Mouse (Mus musculus) hindbrain, embryonic 14.5 days (tissue): Measurements from ENCODE around the gene Gm17018. TPM values are rescaled to one million over a fixed set of nuclear protein-coding genes. Genes with fewer than 3 reads are reported as not detected.
"Not testable (repeated sequence)": the region's sequence is repeated elsewhere in the genome, so short reads cannot be mapped to it uniquely, and the experiment has no call there.

Experiments used
- ATAC-seq: fragments of 200-750 bp; cut with Nextera tagmentation; 2 replicates; pipeline ENCODE4 v1.8.0; 2017; ENCODE audit warnings: moderate number of reproducible peaks, mild to moderate bottlenecking, moderate TSS enrichment, moderate library complexity; ENCODE audit not compliant: low FRiP score
- DNase-seq: peaks from one replicate; pipeline ENCODE4 v3.0.0-alpha.2; 2015; ENCODE audit warnings: low spot score
- H3K27ac ChIP-seq: fragments of 300-500 bp; sonication (generic); 2 replicates; pipeline ENCODE4 v1.5.1; 2014; ENCODE audit warnings: mild to moderate bottlenecking, moderate library complexity
- H3K27me3 ChIP-seq: fragments of 300-500 bp; sonication (generic); 2 replicates; pipeline ENCODE4 v1.6.1; 2014; ENCODE audit warnings: mild to moderate bottlenecking, low read length, mixed read lengths; ENCODE audit not compliant: control insufficient read depth, insufficient read depth
- H3K36me3 ChIP-seq: fragments of 300-500 bp; sonication (generic); replicated peaks from 2 replicates; pipeline ENCODE4 v1.6.1; 2014; ENCODE audit not compliant: control insufficient read depth, insufficient read depth
- H3K4me1 ChIP-seq: fragments of 300-500 bp; sonication (generic); replicated peaks from 2 replicates; pipeline ENCODE4 v1.6.1; 2014; ENCODE audit warnings: antibody characterized with exemption, low read length, mixed read lengths; ENCODE audit not compliant: control insufficient read depth, insufficient read depth
- H3K4me2 ChIP-seq: fragments of 300-500 bp; sonication (generic); replicated peaks from 2 replicates; pipeline ENCODE4 v1.6.1; 2014; ENCODE audit warnings: mild to moderate bottlenecking, moderate library complexity
- H3K4me3 ChIP-seq: fragments of 300-500 bp; sonication (generic); replicated peaks from 2 replicates; pipeline ENCODE4 v1.5.1; 2014; ENCODE audit warnings: mild to moderate bottlenecking, low read length
- H3K9ac ChIP-seq: fragments of 300-500 bp; sonication (generic); 2 replicates; pipeline ENCODE4 v1.6.1; 2014
- H3K9me3 ChIP-seq: fragments of 300-500 bp; sonication (generic); 2 replicates; pipeline ENCODE4 v1.6.1; 2016; ENCODE audit warnings: low read length; ENCODE audit not compliant: control insufficient read depth
- WGBS: fragments of 180-500 bp; shearing (Covaris S2); extraction: QIAGEN DNeasy Blood & Tissue Kit; methylation state at CpG from one replicate; pipeline ENCODE4 v1.1.7; 2014; 5-methylcytosine and 5-hydroxymethylcytosine counted together
- polyA plus RNA-seq: library from polyadenylated mRNA; unstranded; fragments of >200 nt; fragmentation: Nextera tagmentation; extraction: Ambion mirVana; gene quantifications from 2 replicates; pipeline ENCODE4 v1.2.1, GENCODE M21; 2014

The Gm17018 gene
- polyA plus RNA-seq, 1 experiment from 2014 or later: 87.4 TPM

DNA sequence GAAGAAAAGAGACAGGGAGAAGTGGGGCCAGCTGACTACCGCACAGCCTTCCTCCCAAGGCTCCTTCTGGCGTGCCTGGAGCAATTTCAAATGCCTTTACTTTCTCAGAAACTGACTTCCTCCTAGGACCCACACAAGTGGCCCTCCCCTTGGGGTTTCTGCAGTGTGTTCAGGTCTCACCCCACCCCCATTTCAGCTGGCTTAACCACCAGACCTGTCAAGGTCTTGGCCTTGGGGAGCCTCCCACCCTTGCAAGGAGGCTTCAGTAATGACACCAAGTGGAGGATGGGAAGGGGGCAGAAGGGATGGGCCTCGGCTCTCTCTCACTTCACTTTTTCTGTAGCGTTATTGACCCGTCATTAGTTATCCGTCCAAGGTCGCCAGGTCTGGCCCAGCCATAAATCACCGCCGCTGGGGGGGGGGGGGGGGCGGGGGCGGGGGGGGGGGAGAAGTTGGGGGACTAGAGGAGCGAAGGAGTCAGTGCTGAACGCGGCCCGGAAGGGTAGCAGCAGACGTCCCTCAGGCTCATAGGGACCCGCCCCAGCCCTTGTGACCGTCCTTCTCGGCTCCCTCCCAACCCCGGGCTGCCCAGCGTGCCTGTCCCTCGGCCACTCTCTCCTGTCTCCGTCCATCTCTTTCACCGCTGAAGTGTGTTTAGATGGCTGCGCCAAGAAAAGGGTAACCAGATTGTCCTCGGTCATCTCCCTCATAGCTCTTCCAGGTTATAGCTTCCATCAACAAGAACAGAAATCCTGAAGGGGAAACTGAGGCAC is 16.1 kb upstream of the Gm17018 start:
- no peaks in the 10 kb centered on the region for H3K36me3 ChIP-seq
- H3K9ac ChIP-seq: peak overlapping the region; percentile 43
- H3K9me3 ChIP-seq: no peaks in the 10 kb centered on the region
- 2% methylated on average over 15 of the region's 26 CpGs for WGBS
- DNase-seq: no peak
- no peak for ATAC-seq
- H3K27ac ChIP-seq: no peak overlapping the region
- peak overlapping the region; percentile 30 for H3K4me3 ChIP-seq
- H3K27me3 ChIP-seq: peaks cover 31% of the 10 kb centered on the region
- peaks cover 26% of the 10 kb centered on the region for H3K4me1 ChIP-seq
- peak overlapping the region; percentile 74 for H3K4me2 ChIP-seq

GRCm38 (mm10) chr19:45544925-45545321 is 15.5 kb upstream of the Gm17018 start:
- Histone ChIP-seq H3K36me3 (no peaks in the 10 kb centered on the region), H3K27me3 (peaks cover 31% of the 10 kb centered on the region), H3K27ac (no peak overlapping the region), H3K4me1 (peaks cover 26% of the 10 kb centered on the region), H3K4me3 (peak overlapping the region; percentile 30), H3K4me2 (peak overlapping the region; percentile 74), H3K9me3 (no peaks in the 10 kb centered on the region), H3K9ac (peak overlapping the region; percentile 43)
- DNase-seq (peak; percentile 86), ATAC-seq (peak; percentile 57)
- WGBS: under 1% methylated on average over 30 of the region's 30 CpGs

GRCm38 (mm10) chr19:45548196-45548595 is 12.2 kb upstream of the Gm17018 start:
- H3K27me3 ChIP-seq: peaks cover 19% of the 10 kb centered on the region
- H3K9ac ChIP-seq, H3K4me2 ChIP-seq, H3K36me3 ChIP-seq, H3K9me3 ChIP-seq, H3K4me3 ChIP-seq, DNase-seq, H3K4me1 ChIP-seq, ATAC-seq, H3K27ac ChIP-seq: not testable (repeated sequence)

DNA sequence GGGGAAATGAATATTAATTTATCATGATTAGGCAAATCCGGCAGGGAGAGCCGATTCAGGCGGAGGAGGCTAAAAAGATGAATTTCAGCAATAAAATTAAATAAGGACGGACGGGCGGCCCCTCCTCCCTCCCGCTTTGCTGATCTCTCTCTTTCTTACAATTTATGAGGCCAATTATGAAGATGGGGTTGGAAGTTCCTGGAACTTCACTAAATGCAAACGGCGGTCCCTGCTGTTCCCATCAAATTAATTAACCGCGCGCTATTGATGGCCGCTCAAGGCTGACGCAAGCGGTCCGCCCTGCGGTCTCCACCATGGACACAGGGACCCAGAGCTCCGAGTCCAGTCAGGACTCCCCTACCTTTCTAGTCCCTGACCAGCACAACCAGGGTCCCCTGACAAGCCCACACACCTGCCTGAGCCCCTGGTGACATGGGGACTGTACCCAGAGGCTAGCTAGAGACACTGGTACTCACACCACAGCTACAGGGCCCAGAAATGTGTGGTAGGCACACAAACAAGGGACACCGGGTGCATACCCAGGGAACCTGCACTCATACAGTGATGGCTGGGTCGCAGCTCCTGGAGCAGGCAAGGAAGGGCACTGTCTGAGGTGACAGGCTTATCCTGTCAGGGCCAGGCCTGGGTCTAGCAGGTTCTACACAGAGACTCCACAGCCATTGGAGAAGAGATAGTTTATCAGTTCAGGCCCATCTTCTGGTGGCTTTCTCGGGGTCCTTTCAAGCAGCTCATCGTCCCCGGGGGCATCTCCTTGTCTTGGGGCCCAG is 11.1 kb upstream of the Gm17018 start:
- Histone ChIP-seq H3K4me2 (no peak overlapping the region), H3K27me3 (peaks cover 11% of the 10 kb centered on the region), H3K36me3 (0 out of 2 replicates have a peak, but pooled peaks cover 14% of the 10 kb centered on the region), H3K4me1 (peaks cover 10% of the 10 kb centered on the region; the same call in 1 of the 2 replicates), H3K9me3 (no peaks in the 10 kb centered on the region), H3K27ac (no peak overlapping the region; the same call in 1 of the 2 replicates), H3K4me3 (no peak overlapping the region), H3K9ac (no peak overlapping the region; the same call in 1 of the 2 replicates)
- WGBS: 55% methylated on average over 23 of the region's 23 CpGs
- DNase-seq (no peak), ATAC-seq (no peak)

- ATAC-seq (no peak), DNase-seq (no peak)
- H3K27me3 ChIP-seq: peaks cover 11% of the 10 kb centered on the region
- H3K9me3 ChIP-seq: no peaks in the 10 kb centered on the region
- no peak overlapping the region for H3K9ac ChIP-seq
- H3K4me2 ChIP-seq: no peak overlapping the region
- no peak overlapping the region for H3K27ac ChIP-seq
- H3K4me3 ChIP-seq: no peak overlapping the region
- 83% methylated on average over 4 of the region's 4 CpGs for WGBS
- H3K4me1 ChIP-seq: 0 out of 2 replicates have a peak, but pooled peaks cover 5% of the 10 kb centered on the region
- H3K36me3 ChIP-seq: 0 out of 2 replicates have a peak, but pooled peaks cover 18% of the 10 kb centered on the region
These were observed 10.5 kb upstream of the Gm17018 start for GRCm38 (mm10) chr19:45549948-45550347.

GRCm38 (mm10) chr19:45552187-45552586 is 8.2 kb upstream of the Gm17018 start:
- no peak for DNase-seq
- Histone ChIP-seq H3K4me1 (0 out of 2 replicates have a peak, but pooled peaks cover 5% of the 10 kb centered on the region), H3K27me3 (no peaks in the 10 kb centered on the region), H3K9me3 (no peaks in the 10 kb centered on the region), H3K4me2 (no peak overlapping the region), H3K4me3 (no peak overlapping the region), H3K9ac (no peak overlapping the region), H3K27ac (no peak overlapping the region), H3K36me3 (0 out of 2 replicates have a peak, but pooled peaks cover 26% of the 10 kb centered on the region)
- 76% methylated on average over 6 of the region's 6 CpGs for WGBS
- ATAC-seq: no peak

DNA sequence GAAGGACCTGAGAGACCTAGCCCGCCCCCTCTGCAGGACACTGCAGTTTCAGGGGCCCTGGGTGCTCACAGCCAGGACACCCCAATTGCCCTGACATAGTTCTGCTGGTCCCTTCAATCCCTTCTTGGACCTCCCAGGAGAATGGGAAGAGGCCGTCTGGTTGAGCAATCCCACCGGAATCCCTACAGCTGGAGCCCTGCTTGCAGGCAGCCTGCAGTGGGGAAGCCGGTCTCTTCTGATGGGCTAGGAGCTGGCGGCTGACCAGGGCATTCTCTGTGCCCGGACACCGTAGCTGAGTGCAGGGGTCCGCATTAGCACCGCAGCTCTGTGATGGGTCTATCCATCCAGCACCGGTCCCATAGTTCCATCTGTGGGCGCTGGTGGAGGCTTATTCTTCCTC is 6.3 kb upstream of the Gm17018 start:
- Histone ChIP-seq H3K4me1 (0 out of 2 replicates have a peak, but pooled peaks cover under 1% of the 10 kb centered on the region), H3K4me3 (no peak overlapping the region), H3K36me3 (0 out of 2 replicates have a peak, but pooled peaks cover 31% of the 10 kb centered on the region), H3K9me3 (no peaks in the 10 kb centered on the region), H3K9ac (no peak overlapping the region), H3K27ac (no peak overlapping the region), H3K4me2 (no peak overlapping the region), H3K27me3 (no peaks in the 10 kb centered on the region)
- ATAC-seq (no peak), DNase-seq (no peak)
- WGBS: 92% methylated on average over 11 of the region's 11 CpGs

DNA sequence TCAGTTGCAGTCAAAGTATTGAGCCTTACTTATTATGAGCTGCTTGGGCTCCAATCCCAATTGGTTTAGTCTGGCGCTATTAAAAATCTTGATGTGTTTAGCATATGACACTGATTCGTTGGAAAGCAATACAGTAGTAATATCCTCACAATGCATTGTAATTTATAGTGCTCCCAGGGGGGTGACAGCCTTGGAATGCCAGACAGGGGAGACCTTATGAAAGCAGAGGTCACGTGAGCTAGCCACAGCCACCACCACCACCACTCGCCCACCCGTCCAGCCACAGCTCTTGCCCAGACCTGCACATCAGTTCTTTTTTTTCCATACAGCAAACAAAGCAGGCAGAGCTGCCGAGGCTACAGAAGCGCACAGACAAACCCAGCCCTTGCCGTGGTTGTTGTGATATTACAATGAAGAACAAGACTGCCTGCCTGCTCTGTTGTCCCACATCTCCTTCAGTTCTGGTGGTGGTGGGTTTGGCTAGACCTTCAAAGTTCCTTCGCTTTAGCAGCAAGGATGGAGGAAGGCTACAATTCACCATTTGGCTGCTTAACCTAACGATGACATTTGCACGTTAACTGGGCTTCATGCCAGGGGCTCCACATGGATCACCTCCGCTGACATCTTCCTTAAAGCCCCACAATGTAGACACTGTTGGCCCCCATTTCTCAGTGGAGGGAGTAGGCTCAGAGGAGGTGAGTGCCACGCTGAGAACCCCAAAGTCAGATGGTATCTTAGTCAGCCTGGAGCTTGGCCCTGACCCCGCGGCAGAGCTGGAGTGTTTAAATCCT is 5.7 kb downstream of the Gm17018 start:
- DNase-seq (no peak), ATAC-seq (no peak)
- Histone ChIP-seq H3K36me3 (no peaks in the 10 kb centered on the region), H3K4me1 (peaks cover 23% of the 10 kb centered on the region), H3K4me3 (no peak overlapping the region), H3K27me3 (0 out of 2 replicates have a peak, but pooled peaks cover 4% of the 10 kb centered on the region), H3K27ac (peak overlapping the region; percentile 71), H3K4me2 (0 out of 2 replicates have a peak overlapping the region, but pooled peaks have one; percentile 12), H3K9ac (no peak overlapping the region), H3K9me3 (no peaks in the 10 kb centered on the region)
- WGBS: 50% methylated on average over 15 of the region's 15 CpGs
